Mouse (Mus musculus) layer of hippocampus, adult 18-20 months (tissue): ENCODE results near the gene Lcp2. TPM values are rescaled to one million over a fixed set of nuclear protein-coding genes. Genes with fewer than 3 reads are reported as not detected.
A peak's percentile ranks its signal among the peaks of the same experiment; 100 is the strongest.
"Not testable (repeated sequence)": the region's sequence is repeated elsewhere in the genome, so short reads cannot be mapped to it uniquely, and the experiment has no call there.

Experiments used
- DNase-seq, 2 experiments: peaks; one replicate each; pipeline ENCODE4 v3.0.0; 2022; ENCODE audit warnings: low spot score in 2 of 2
- total RNA-seq, 2 experiments: library from RNA; stranded (reverse); gene quantifications; 2 replicates each; pipeline ENCODE4 v1.2.3; 2021

The Lcp2 gene
- total RNA-seq, 2 experiments from 2014 or later: 2.9 to 3.7 TPM

GRCm38 (mm10) chr11:34083795-34084194 lies 37.1 kb downstream of the Lcp2 start:
- DNase-seq: no peak

DNA sequence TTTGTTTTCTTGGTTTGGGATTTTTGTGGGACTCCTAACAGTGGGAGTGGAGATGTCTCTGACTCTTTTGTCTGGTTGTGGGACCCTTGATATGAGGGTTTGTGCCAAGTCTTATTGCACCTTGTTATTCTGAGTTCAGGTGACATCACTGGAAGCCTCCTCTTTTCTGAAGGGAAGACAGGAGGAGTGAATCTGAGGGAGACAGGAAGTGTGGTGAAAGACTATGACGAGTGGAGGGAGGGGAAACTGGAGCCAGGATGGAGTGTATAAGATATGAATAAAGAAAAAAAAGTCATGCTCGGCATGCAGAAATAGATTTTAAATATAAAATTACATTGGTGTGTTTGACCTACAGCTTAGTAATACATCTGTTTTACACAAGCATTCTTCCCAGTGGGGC lies 37.9 kb downstream of the Lcp2 start:
- no peak for DNase-seq

- no peak for DNase-seq
Observed at GRCm38 (mm10) chr11:34086164-34086751, 39.5 kb downstream of the Lcp2 start.

GRCm38 (mm10) chr11:34087064-34087463 lies 40.3 kb downstream of the Lcp2 start:
- DNase-seq: no peak

GRCm38 (mm10) chr11:34098422-34098821 lies 51.7 kb downstream of the Lcp2 start, which contains the start of gene 4930469K13Rik:
Gene 4930469K13Rik (minus strand): TSS chr11:34098554.
- DNase-seq: no peak

DNA sequence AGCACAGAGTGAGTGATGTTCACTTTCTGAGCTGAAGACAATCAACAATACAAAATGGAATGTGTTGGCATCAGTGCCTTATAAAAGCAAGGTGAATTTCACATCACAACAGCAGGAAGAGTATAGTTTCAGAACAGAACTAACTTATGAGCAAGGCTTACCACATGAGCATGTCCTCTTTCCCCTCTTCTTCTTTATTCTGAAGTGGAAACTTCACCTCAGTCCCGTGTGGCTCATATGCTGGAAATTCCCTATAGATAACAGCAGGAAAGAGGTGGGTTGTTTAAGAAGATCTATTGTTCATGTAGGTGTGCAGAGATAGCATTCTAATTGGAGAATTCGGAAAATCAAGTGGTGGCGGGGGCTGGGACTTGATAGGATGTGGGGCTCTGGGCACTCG lies 55.1 kb downstream of the Lcp2 start:
- no peak for DNase-seq

DNA sequence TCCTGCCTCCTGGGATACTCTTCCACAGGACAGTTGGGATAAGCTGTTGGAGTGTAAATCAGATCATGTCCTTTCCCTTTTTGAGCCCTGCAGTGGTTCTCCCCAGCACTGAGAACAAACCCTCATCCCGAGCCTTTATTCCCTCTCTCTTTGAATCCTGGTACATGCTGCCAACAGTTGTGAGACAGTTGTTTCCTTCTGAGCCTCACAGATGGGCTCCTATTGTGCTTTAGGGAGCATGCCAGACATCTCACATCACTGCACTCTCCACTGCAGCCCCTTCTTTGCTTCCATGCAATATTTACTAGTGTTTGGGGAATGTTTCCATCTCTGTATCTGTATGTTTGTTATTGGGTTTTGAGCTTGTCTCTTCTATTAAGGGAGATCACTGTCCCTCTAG lies 58.2 kb downstream of the Lcp2 start:
- no peak for DNase-seq

DNA sequence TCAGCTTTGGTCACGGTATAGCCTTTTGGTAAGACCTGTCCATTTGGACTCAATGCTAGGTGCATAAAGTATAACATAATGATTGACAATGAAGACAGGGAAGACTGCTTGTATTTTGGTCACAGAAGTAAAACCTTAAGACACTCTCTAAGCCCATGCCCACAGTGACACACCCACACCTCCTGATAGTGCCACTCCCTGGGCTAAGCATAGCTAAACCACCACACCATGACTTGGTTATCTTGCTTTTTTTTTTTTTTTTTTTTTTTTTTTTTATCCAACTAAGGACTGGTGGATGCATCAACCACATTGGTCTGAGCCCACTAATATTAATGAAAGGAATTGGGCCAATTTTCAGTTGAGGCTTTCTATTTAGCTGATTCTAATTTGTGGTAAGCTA lies 62.5 kb downstream of the Lcp2 start:
- DNase-seq: no peak

DNA sequence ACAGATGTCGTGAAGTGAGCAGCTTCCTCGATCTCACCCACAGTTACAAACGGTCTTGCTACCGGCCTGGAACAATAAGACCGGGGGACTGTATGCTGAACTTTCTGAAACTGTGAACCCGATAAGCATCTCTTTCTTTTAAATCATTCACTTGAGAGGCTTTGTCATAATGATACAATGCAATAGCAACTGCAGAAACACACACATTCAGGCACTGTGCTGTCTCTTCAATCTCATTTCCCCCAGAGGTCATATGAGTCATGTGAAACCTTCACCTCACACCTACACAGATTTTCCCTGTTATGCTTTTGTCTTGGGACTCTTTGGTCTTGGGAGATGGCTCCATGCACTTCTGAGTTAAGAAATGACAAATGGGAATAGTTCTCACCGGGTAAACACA lies 65.2 kb downstream of the Lcp2 start:
- DNase-seq: no peak

GRCm38 (mm10) chr11:34112781-34113380 lies 66.2 kb downstream of the Lcp2 start:
- DNase-seq: peak; percentile 13 to 60

- no peak for DNase-seq
Observed at GRCm38 (mm10) chr11:34113760-34114159, 67.0 kb downstream of the Lcp2 start.

GRCm38 (mm10) chr11:34116572-34117135 lies 69.9 kb downstream of the Lcp2 start:
- no peak for DNase-seq

DNA sequence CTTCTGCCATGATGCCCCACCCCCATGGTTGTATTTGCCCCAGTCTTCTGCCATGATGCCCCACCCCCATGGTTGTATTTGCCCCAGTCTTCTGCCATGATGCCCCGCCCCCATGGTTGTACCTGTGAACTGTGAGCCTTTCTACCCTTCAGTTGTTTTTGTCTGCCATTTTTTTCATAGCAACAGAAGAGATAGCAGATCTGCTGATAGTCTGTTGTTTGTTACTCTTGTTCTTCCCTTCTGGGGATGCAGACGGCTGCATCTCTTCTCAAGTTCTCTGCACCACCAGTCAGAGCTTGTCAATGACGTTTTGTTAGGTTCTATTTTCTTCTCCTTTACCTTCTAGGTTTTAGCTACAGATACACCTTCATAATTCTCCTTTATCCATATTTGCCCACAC lies 70.9 kb downstream of the Lcp2 start:
- DNase-seq: no peak

DNA sequence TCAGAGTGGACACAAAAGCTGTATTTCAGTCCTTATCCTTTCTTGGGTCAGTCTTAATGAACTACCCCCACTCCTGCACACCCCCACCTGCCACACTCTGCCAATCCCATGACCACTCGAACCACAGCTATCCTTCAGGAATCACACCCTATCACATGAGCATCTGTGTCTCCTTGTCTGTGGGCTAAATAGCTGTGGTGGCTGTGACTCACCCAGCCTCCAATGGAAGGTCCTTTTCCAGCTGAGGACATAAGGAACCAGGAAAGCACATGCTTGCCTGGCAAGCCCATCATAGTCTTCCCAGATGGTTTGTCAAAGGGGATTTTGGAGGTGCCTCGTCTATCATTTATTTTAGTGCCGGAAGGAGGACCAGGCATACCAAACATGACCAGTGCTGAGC lies 71.6 kb downstream of the Lcp2 start:
- no peak for DNase-seq

GRCm38 (mm10) chr11:34123147-34123546 lies 76.4 kb downstream of the Lcp2 start:
- DNase-seq: peak; percentile 14 to 71

- DNase-seq: no peak
Observed at GRCm38 (mm10) chr11:34124852-34125251, 78.1 kb downstream of the Lcp2 start.

DNA sequence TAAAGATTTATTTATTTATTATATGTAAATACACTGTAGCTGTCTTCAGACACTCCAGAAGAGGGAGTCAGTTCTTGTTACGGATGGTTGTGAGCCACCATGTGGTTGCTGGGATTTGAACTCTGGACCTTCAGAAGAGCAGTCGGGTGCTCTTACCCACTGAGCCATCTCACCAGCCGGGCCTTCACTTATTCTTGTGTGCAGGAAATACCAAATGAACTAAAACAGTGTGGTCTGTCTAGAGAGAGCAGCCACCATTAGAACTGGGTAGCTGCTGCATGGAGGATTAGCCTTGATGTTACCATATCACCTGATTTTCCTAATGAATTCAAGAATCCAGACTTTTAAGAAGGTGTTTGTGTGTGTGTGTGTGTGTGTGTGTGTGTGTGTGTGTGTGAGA lies 79.0 kb downstream of the Lcp2 start:
- not testable (repeated sequence) for DNase-seq

- DNase-seq: no peak
Observed at GRCm38 (mm10) chr11:34128412-34128811, 81.7 kb downstream of the Lcp2 start.

DNA sequence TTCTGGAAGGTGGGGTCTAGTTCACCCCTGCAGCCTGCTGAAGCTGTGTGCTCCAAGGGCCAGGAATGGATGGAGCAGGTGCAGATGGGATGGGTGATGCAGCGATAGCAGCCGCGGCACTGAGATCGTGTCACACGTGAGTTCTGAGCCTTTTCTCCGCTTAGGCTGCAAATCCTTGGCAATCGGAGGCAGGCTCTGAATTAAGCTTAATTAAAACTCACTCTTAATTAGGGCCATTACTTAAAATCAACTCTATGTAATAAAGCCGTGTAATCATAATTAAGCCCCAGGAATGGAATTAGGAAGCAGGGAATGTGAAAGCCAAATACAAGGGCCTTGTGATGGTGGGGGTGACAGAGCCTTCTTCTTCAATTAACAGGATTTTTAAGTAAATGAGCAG lies 92.6 kb downstream of the Lcp2 start:
- no peak for DNase-seq
